Mouse (Mus musculus): Measurements from ENCODE around the gene Gm37240. TPM values are rescaled to one million over a fixed set of nuclear protein-coding genes. Genes with fewer than 3 reads are reported as not detected.

Gene Gm37240
- polyA plus RNA-seq, 1 experiment from 2014 or later = 0.21 TPM

DNA sequence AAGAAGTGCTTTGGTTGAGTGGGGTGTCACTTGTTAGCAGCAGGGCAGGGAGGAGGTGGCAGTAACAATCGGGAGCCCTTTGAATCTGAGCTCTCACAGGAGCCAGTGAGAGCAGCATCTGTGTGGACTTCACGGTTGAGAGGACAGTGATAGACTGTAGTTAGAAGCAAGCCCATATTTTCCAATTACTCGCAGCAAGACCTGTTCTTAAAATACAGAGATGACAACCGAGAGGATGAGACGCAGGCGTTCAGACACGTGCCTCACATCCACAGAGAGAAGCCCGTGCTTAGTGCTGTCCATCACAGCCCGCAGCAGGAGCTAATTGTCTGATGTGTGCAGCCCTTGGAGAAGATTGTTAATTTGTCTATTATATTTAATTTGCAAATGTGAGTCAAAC is 465.9 kb downstream of the Gm37240 start:
- no peaks in the 10 kb centered on the region for H3K4me1 ChIP-seq (replicated peaks)
- no peaks in the 10 kb centered on the region for H3K27me3 ChIP-seq
- DNase-seq (no peak), ATAC-seq (ENCODE audit: low read depth) (no peak)
- 78% methylated on average over 9 of the region's 9 CpGs for WGBS (ENCODE audit: insufficient replicate concordance)
- no peak overlapping the region for H3K9ac ChIP-seq
- H3K9me3 ChIP-seq (replicated peaks) = no peaks in the 10 kb centered on the region
- no peaks in the 10 kb centered on the region for H3K36me3 ChIP-seq
- H3K27ac ChIP-seq = no peak overlapping the region
- H3K4me3 ChIP-seq (replicated peaks) = no peak overlapping the region
- no peak overlapping the region for H3K4me2 ChIP-seq

DNA sequence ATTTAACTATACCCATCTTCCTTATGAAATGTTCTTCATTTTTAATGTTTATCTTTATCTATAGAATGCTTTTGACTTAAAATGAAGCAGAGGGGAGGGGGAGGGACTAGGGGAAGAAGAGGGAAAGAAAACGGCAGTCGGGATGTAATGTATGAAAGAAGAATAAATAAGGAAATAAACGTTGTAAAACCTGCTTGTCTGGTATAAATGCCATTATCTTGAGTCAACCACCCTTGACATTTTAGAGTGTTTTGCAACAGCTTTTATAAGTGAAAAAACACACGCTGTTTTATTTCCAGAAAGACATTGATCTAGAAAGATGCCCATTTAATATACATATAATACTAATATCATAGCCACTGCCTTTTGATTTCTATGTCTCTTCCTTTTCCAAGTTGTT is 469.7 kb downstream of the Gm37240 start:
- H3K36me3 ChIP-seq = no peaks in the 10 kb centered on the region
- 62% methylated on average over 4 of the region's 4 CpGs for WGBS (ENCODE audit: insufficient replicate concordance)
- H3K9me3 ChIP-seq (replicated peaks) = no peaks in the 10 kb centered on the region
- H3K4me1 ChIP-seq (replicated peaks) = no peaks in the 10 kb centered on the region
- no peak overlapping the region for H3K27ac ChIP-seq
- ATAC-seq (ENCODE audit: low read depth) (no peak), DNase-seq (no peak)
- no peak overlapping the region for H3K9ac ChIP-seq
- H3K27me3 ChIP-seq = no peaks in the 10 kb centered on the region
- no peak overlapping the region for H3K4me2 ChIP-seq
- no peak overlapping the region for H3K4me3 ChIP-seq (replicated peaks)

GRCm38 (mm10) chr3:85398841-85399240 is 488.5 kb downstream of the Gm37240 start:
- no peak overlapping the region for H3K27ac ChIP-seq
- DNase-seq = no peak
- no peaks in the 10 kb centered on the region for H3K27me3 ChIP-seq
- no peak for ATAC-seq (ENCODE audit: low read depth)
- H3K9me3 ChIP-seq (replicated peaks) = no peaks in the 10 kb centered on the region; the same call in 1 of the 2 replicates
- no peak overlapping the region for H3K4me2 ChIP-seq
- H3K36me3 ChIP-seq = no peaks in the 10 kb centered on the region
- H3K4me1 ChIP-seq (replicated peaks) = no peaks in the 10 kb centered on the region
- H3K9ac ChIP-seq = no peak overlapping the region
- no peak overlapping the region for H3K4me3 ChIP-seq (replicated peaks)

DNA sequence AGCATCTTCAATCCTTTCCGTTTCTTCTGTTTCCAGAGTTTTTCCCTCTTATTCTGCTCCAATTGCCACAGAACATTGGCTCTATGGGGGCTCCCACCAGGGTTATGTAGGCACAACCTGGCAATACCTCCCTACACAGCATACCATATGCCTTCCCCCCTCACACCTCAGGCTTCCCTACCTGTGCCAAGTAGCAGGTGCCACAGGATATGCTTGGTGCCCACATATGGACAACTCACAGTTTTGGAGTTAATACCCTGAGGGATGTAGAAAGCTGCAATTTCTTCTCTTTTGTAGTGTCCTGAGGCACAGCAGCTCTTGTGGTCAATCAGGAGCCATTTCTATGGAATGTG is 488.9 kb downstream of the Gm37240 start:
- ATAC-seq (ENCODE audit: low read depth) = no peak

GRCm38 (mm10) chr3:85397816-85398482 is 489.4 kb downstream of the Gm37240 start:
- Histone ChIP-seq H3K36me3 (no peaks in the 10 kb centered on the region), H3K4me3 (replicated peaks) (no peak overlapping the region), H3K4me2 (no peak overlapping the region), H3K9ac (no peak overlapping the region), H3K9me3 (replicated peaks) (no peaks in the 10 kb centered on the region; the same call in 1 of the 2 replicates), H3K27me3 (no peaks in the 10 kb centered on the region), H3K4me1 (replicated peaks) (no peaks in the 10 kb centered on the region), H3K27ac (no peak overlapping the region)
- DNase-seq = no peak
- ATAC-seq (ENCODE audit: low read depth) = no peak

More for the DNA sequence above, 488.9 kb downstream of the Gm37240 start:
- Histone ChIP-seq H3K27me3 (no peaks in the 10 kb centered on the region), H3K27ac (no peak overlapping the region), H3K36me3 (no peaks in the 10 kb centered on the region), H3K4me1 (replicated peaks) (no peaks in the 10 kb centered on the region), H3K4me3 (replicated peaks) (no peak overlapping the region), H3K4me2 (no peak overlapping the region), H3K9ac (no peak overlapping the region), H3K9me3 (replicated peaks) (no peaks in the 10 kb centered on the region; the same call in 1 of the 2 replicates)
- no peak for DNase-seq
- 59% methylated on average over 1 of the region's 1 CpGs for WGBS (ENCODE audit: insufficient replicate concordance)

DNA sequence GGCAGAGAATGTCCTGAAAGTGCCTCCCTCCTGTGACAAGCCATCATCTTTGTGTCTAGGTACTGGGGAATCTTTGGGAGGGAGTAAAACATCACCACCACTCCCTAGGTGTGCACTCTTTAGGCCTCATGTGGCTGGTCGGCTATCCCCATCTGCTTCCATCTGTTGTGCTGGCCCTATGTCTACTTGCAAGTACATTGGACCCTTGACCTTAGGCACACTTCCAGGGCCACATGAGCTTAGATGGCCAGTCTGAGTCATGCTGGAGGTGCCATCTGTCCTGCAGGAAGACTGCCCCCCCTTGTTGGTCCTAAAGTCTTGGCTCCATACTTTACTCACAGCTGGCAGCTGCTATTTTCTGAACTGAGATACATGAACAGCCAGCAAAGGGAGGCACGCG is 493.9 kb downstream of the Gm37240 start:
- Histone ChIP-seq H3K36me3 (no peaks in the 10 kb centered on the region), H3K9ac (no peak overlapping the region), H3K27ac (no peak overlapping the region), H3K9me3 (replicated peaks) (no peaks in the 10 kb centered on the region; the same call in 1 of the 2 replicates), H3K4me2 (no peak overlapping the region), H3K4me1 (replicated peaks) (no peaks in the 10 kb centered on the region), H3K27me3 (no peaks in the 10 kb centered on the region), H3K4me3 (replicated peaks) (no peak overlapping the region)
- DNase-seq (no peak), ATAC-seq (ENCODE audit: low read depth) (no peak)
- WGBS (ENCODE audit: insufficient replicate concordance) = 80% methylated on average over 3 of the region's 3 CpGs

DNA sequence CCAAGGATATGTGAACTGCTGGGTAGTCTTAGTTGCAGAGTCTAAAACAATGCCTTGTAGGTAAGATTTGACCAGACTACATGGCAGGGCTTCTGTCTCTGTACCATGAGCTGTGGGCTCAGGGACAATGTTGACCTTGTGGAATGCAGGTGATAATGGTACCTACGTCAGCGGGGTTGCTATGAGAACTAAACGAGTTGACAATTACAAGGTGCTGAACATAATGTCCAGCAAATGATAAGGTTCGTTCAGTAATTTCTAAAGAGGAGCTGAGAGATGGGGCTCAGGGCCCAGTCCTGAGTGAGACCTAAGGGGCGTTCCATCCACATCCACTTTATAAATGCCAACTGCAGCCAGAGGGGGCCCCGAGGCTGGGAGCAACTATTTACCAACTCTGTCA is 495.6 kb downstream of the Gm37240 start:
- no peaks in the 10 kb centered on the region for H3K4me1 ChIP-seq (replicated peaks)
- H3K4me2 ChIP-seq = no peak overlapping the region
- no peak overlapping the region for H3K9ac ChIP-seq
- DNase-seq (no peak), ATAC-seq (ENCODE audit: low read depth) (no peak)
- no peaks in the 10 kb centered on the region for H3K27me3 ChIP-seq
- H3K9me3 ChIP-seq (replicated peaks) = no peaks in the 10 kb centered on the region
- WGBS (ENCODE audit: insufficient replicate concordance) = 60% methylated on average over 6 of the region's 6 CpGs
- H3K36me3 ChIP-seq = no peaks in the 10 kb centered on the region
- H3K4me3 ChIP-seq (replicated peaks) = no peak overlapping the region
- H3K27ac ChIP-seq = no peak overlapping the region

DNA sequence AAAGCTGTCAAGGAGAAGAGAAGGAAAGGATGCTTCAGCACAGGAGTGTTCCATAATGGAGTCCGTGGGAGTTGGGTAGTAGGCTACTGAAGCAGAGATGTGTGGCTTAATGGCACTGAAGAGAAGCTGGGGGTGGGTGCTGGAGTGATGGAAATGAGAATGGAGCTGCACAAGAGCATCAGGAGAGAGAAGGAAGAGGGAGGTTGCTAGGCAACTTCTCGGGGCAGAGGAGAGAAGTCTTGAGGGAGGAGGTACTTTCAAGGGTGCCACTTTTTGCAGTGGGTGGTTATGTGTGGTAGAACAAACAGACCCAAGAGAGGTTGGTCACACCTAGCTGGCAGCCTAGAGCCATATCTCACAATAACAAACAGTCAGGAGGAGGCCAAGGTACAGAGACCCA is 496.2 kb downstream of the Gm37240 start:
- WGBS (ENCODE audit: insufficient replicate concordance) = 53% methylated on average over 2 of the region's 2 CpGs
- no peaks in the 10 kb centered on the region for H3K27me3 ChIP-seq
- H3K36me3 ChIP-seq = no peaks in the 10 kb centered on the region
- no peak overlapping the region for H3K27ac ChIP-seq
- DNase-seq = no peak
- H3K4me2 ChIP-seq = no peak overlapping the region
- H3K4me3 ChIP-seq (replicated peaks) = no peak overlapping the region
- no peaks in the 10 kb centered on the region for H3K9me3 ChIP-seq (replicated peaks)
- no peak for ATAC-seq (ENCODE audit: low read depth)
- no peak overlapping the region for H3K9ac ChIP-seq
- no peaks in the 10 kb centered on the region for H3K4me1 ChIP-seq (replicated peaks)

DNA sequence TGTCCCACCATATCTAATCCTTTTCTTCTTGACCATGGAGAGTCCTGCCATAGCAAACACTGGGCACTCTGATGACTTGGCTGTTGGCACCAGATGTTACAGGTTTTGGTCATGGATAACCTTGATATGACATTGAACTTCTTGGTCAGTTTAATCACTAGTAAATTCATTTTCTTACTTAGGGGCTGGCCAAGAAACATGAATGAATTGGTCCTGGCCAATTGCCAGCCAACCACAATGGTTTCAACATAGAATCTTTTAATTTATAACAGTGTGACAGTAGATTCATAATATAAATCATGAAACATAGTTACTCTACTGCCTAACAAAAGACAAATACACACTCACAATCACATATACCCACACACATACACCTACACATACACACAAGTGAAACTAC is 501.9 kb downstream of the Gm37240 start:
- no peak for DNase-seq

DNA sequence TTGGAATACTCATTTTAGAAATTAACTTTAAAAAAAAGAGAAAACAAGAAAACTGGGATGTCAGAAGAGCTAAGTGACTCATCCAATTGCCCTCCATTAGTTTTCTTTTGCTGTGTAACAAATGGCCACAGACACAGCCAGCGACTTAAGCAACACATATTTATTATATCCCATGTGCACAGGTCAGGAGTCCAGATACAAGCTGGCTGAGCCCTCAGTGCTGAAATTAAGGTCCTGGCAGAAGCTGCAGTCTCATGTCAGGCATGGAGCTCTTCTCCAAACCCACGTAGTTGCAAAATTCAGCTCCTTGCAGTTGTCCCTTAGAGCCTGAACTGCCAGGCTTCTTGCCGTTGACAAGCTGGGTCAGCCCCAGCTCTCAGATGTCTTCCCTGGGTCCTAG is 504.0 kb downstream of the Gm37240 start:
- no peak for DNase-seq
- no peak overlapping the region for H3K4me3 ChIP-seq (replicated peaks)

More for the DNA sequence above, 501.9 kb downstream of the Gm37240 start:
- Histone ChIP-seq H3K27ac (no peak overlapping the region), H3K4me1 (replicated peaks) (no peaks in the 10 kb centered on the region), H3K4me3 (replicated peaks) (no peak overlapping the region), H3K9ac (no peak overlapping the region), H3K4me2 (no peak overlapping the region), H3K27me3 (no peaks in the 10 kb centered on the region), H3K36me3 (no peaks in the 10 kb centered on the region), H3K9me3 (replicated peaks) (no peaks in the 10 kb centered on the region)
- ATAC-seq (ENCODE audit: low read depth) = no peak

GRCm38 (mm10) chr3:85378703-85379395 is 508.5 kb downstream of the Gm37240 start:
- Histone ChIP-seq H3K4me1 (replicated peaks) (no peaks in the 10 kb centered on the region), H3K4me3 (replicated peaks) (no peak overlapping the region), H3K27ac (no peak overlapping the region), H3K9me3 (replicated peaks) (no peaks in the 10 kb centered on the region), H3K27me3 (no peaks in the 10 kb centered on the region), H3K36me3 (no peaks in the 10 kb centered on the region), H3K4me2 (no peak overlapping the region), H3K9ac (no peak overlapping the region)
- 55% methylated on average over 16 of the region's 16 CpGs for WGBS (ENCODE audit: insufficient replicate concordance)
- no peak for ATAC-seq (ENCODE audit: low read depth)
- DNase-seq = no peak

More for the DNA sequence above, 504.0 kb downstream of the Gm37240 start:
- Histone ChIP-seq H3K4me2 (no peak overlapping the region), H3K9ac (no peak overlapping the region), H3K27me3 (no peaks in the 10 kb centered on the region), H3K36me3 (no peaks in the 10 kb centered on the region), H3K4me1 (replicated peaks) (no peaks in the 10 kb centered on the region), H3K9me3 (replicated peaks) (no peaks in the 10 kb centered on the region), H3K27ac (no peak overlapping the region)
- no peak for ATAC-seq (ENCODE audit: low read depth)
- WGBS (ENCODE audit: insufficient replicate concordance) = 63% methylated on average over 3 of the region's 3 CpGs

Measured in liver, embryonic 13.5 days (tissue).